Mouse (Mus musculus) heart, embryonic 12.5 days (tissue): ENCODE data around the gene Pald1. TPM values are rescaled to one million over a fixed set of nuclear protein-coding genes. Genes with fewer than 3 reads are reported as not detected.
A peak's percentile ranks its signal among the peaks of the same experiment; 100 is the strongest.

ENCODE experiments used
- ATAC-seq: fragments of 200-750 bp; cut with Nextera tagmentation; 2 replicates; pipeline ENCODE4 v1.8.0; 2017; ENCODE audit warnings: moderate TSS enrichment, moderate library complexity; ENCODE audit not compliant: insufficient number of reproducible peaks, low FRiP score
- H3K27ac ChIP-seq: fragments of 300-500 bp; sonication (generic); 2 replicates; pipeline ENCODE4 v1.5.1; 2016; ENCODE audit warnings: mild to moderate bottlenecking, moderate library complexity; ENCODE audit not compliant: poor library complexity, severe bottlenecking
- H3K27me3 ChIP-seq: fragments of 300-500 bp; sonication (generic); replicated peaks from 2 replicates; pipeline ENCODE4 v1.6.1; 2016; ENCODE audit warnings: mild to moderate bottlenecking, moderate library complexity
- H3K36me3 ChIP-seq: fragments of 300-500 bp; sonication (generic); 2 replicates; pipeline ENCODE4 v1.6.1; 2016; ENCODE audit warnings: mild to moderate bottlenecking, moderate library complexity
- H3K4me1 ChIP-seq: fragments of 300-500 bp; sonication (generic); replicated peaks from 2 replicates; pipeline ENCODE4 v1.6.1; 2016; ENCODE audit warnings: mild to moderate bottlenecking
- H3K4me2 ChIP-seq: fragments of 300-500 bp; sonication (generic); 2 replicates; pipeline ENCODE4 v1.6.1; 2016; ENCODE audit warnings: mild to moderate bottlenecking, moderate library complexity
- H3K4me3 ChIP-seq: fragments of 300-500 bp; sonication (generic); 2 replicates; pipeline ENCODE4 v1.5.1; 2016; ENCODE audit warnings: mild to moderate bottlenecking
- H3K9ac ChIP-seq: fragments of 300-500 bp; sonication (generic); 2 replicates; pipeline ENCODE4 v1.6.1; 2016; ENCODE audit warnings: mild to moderate bottlenecking, moderate library complexity
- H3K9me3 ChIP-seq: fragments of 300-500 bp; sonication (generic); replicated peaks from 2 replicates; pipeline ENCODE4 v1.6.1; 2016; ENCODE audit warnings: mild to moderate bottlenecking, moderate library complexity
- WGBS: fragments of 180-500 bp; shearing (Covaris S2); methylation state at CpG from one replicate; pipeline ENCODE4 v1.1.7; 2016; 5-methylcytosine and 5-hydroxymethylcytosine counted together
- polyA plus RNA-seq: library from polyadenylated mRNA; unstranded; fragments of >200 nt; fragmentation: Nextera tagmentation; extraction: Ambion mirVana; gene quantifications from 2 replicates; pipeline ENCODE4 v1.2.1, GENCODE M21; 2016

Gene Pald1
- polyA plus RNA-seq, 1 experiment from 2014 or later: 33.9 TPM

- Histone ChIP-seq H3K36me3 (no peaks in the 10 kb centered on the region), H3K4me2 (no peak overlapping the region), H3K4me1 (peaks cover 22% of the 10 kb centered on the region), H3K9me3 (no peaks in the 10 kb centered on the region), H3K4me3 (no peak overlapping the region), H3K9ac (no peak overlapping the region), H3K27ac (0 out of 2 replicates have a peak overlapping the region, but pooled peaks have one; percentile 60), H3K27me3 (no peaks in the 10 kb centered on the region)
- no peak for ATAC-seq
- 61% methylated on average over 7 of the region's 7 CpGs for WGBS
Measured at GRCm38 (mm10) chr10:61286246-61286645, 97.1 kb downstream of the Pald1 start.

DNA sequence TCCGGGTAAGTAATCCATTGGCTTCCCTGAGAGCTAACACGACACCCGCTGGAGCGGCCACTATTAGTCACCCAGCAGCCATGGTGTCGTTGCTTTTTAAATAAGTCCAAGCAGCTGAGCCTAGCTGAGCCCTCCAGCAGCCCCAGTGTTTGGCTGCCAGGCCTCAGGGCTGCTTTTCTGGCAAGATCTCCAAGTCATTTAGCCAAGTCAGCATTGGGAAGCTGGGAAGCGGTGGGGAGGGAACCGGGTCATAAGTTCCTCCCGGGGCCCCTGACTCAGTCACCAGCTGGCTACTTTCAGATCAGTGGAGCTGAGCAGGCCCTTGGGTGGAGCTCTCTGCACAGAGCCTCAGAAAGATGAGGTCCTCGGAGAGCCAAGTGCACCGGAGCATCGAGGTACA is 98.1 kb downstream of the Pald1 start:
- WGBS: 82% methylated on average over 11 of the region's 11 CpGs
- Histone ChIP-seq H3K4me3 (no peak overlapping the region), H3K4me2 (no peak overlapping the region), H3K27me3 (no peaks in the 10 kb centered on the region), H3K36me3 (no peaks in the 10 kb centered on the region), H3K9me3 (no peaks in the 10 kb centered on the region), H3K4me1 (peaks cover 16% of the 10 kb centered on the region), H3K27ac (no peak overlapping the region), H3K9ac (no peak overlapping the region)
- ATAC-seq: no peak

- WGBS: 85% methylated on average over 4 of the region's 4 CpGs
- Histone ChIP-seq H3K27ac (no peak overlapping the region), H3K27me3 (no peaks in the 10 kb centered on the region), H3K4me2 (no peak overlapping the region), H3K4me3 (no peak overlapping the region), H3K9me3 (no peaks in the 10 kb centered on the region), H3K36me3 (no peaks in the 10 kb centered on the region), H3K4me1 (peaks cover 13% of the 10 kb centered on the region), H3K9ac (no peak overlapping the region)
- ATAC-seq: no peak
Measured at GRCm38 (mm10) chr10:61284309-61284708, 99.0 kb downstream of the Pald1 start.

GRCm38 (mm10) chr10:61281115-61281514 is 102.2 kb downstream of the Pald1 start:
- Histone ChIP-seq H3K4me3 (no peak overlapping the region), H3K9me3 (no peaks in the 10 kb centered on the region), H3K9ac (no peak overlapping the region), H3K36me3 (no peaks in the 10 kb centered on the region), H3K27me3 (no peaks in the 10 kb centered on the region), H3K27ac (no peak overlapping the region), H3K4me1 (0 out of 2 replicates have a peak, but pooled peaks cover 3% of the 10 kb centered on the region), H3K4me2 (no peak overlapping the region)
- ATAC-seq: no peak
- WGBS: 70% methylated on average over 5 of the region's 5 CpGs

GRCm38 (mm10) chr10:61277918-61278674 is 105.2 kb downstream of the Pald1 start:
- Histone ChIP-seq H3K27ac (no peak overlapping the region), H3K4me3 (no peak overlapping the region), H3K4me2 (no peak overlapping the region), H3K36me3 (no peaks in the 10 kb centered on the region), H3K4me1 (peaks cover 11% of the 10 kb centered on the region), H3K9ac (no peak overlapping the region), H3K27me3 (no peaks in the 10 kb centered on the region), H3K9me3 (no peaks in the 10 kb centered on the region)
- no peak for ATAC-seq
- 66% methylated on average over 14 of the region's 14 CpGs for WGBS

- H3K4me3 ChIP-seq: no peak overlapping the region
- H3K9ac ChIP-seq: no peak overlapping the region
- H3K4me2 ChIP-seq: no peak overlapping the region
- no peaks in the 10 kb centered on the region for H3K36me3 ChIP-seq
- H3K9me3 ChIP-seq: no peaks in the 10 kb centered on the region
- WGBS: 91% methylated on average over 6 of the region's 6 CpGs
- ATAC-seq: no peak
- H3K4me1 ChIP-seq: peaks cover 21% of the 10 kb centered on the region
- H3K27me3 ChIP-seq: no peaks in the 10 kb centered on the region
- no peak overlapping the region for H3K27ac ChIP-seq
Measured at GRCm38 (mm10) chr10:61277051-61277450, 106.3 kb downstream of the Pald1 start.

DNA sequence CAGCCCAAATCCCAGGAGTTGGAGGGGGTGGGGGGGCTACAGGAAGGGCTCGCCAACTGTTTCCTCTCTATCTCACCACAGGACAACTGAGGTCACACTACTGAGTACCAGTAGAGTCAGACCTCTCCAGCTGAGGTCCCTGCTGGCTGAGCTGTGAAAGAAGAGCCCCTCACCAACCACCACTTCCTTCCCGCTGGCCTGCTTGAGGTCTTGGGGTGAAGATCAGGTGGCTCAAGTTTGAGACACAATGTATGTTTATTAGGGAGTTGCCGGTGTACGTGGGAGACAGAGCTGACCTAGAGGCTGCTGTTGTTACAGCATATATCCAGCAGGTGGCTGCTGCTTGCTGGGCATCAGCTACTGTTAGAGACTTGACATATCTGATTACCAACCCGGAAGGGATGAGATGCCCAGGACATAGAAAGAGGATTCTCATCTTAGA is 107.6 kb downstream of the Pald1 start:
- peaks cover 25% of the 10 kb centered on the region for H3K4me1 ChIP-seq
- H3K36me3 ChIP-seq: no peaks in the 10 kb centered on the region
- H3K4me2 ChIP-seq: peak overlapping the region; percentile 46
- ATAC-seq: peak; percentile 29; the same call in 1 of the 2 replicates
- WGBS: 5% methylated on average over 5 of the region's 5 CpGs
- H3K9me3 ChIP-seq: no peaks in the 10 kb centered on the region
- no peak overlapping the region for H3K4me3 ChIP-seq
- H3K9ac ChIP-seq: no peak overlapping the region
- H3K27ac ChIP-seq: no peak overlapping the region
- H3K27me3 ChIP-seq: 0 out of 2 replicates have a peak, but pooled peaks cover 2% of the 10 kb centered on the region

DNA sequence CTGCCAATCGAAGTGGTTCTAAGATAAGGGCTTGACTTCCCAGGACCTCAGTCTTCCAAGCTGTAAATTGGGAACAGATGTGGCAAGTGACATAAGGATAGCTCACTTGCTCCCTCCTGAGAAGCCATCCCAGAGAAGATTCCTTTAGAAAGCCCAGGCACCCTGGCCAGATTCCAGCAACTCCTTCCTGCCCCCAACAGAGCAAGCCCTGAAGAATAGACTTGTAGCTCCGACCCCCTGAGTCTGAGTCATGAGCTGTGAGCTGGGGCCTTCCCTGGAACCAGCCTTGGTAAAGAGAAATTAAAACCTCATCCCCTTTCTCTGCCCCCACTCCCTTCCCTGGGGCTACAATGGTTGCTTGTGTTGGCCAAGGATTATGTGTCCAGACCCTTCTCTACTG is 108.8 kb downstream of the Pald1 start:
- H3K27ac ChIP-seq: no peak overlapping the region
- no peak overlapping the region for H3K4me2 ChIP-seq
- ATAC-seq: no peak
- H3K27me3 ChIP-seq: peaks cover 7% of the 10 kb centered on the region; the same call in 1 of the 2 replicates
- no peak overlapping the region for H3K9ac ChIP-seq
- no peaks in the 10 kb centered on the region for H3K36me3 ChIP-seq
- H3K4me1 ChIP-seq: peaks cover 25% of the 10 kb centered on the region
- no peaks in the 10 kb centered on the region for H3K9me3 ChIP-seq
- WGBS: 42% methylated on average over 2 of the region's 2 CpGs
- H3K4me3 ChIP-seq: no peak overlapping the region

DNA sequence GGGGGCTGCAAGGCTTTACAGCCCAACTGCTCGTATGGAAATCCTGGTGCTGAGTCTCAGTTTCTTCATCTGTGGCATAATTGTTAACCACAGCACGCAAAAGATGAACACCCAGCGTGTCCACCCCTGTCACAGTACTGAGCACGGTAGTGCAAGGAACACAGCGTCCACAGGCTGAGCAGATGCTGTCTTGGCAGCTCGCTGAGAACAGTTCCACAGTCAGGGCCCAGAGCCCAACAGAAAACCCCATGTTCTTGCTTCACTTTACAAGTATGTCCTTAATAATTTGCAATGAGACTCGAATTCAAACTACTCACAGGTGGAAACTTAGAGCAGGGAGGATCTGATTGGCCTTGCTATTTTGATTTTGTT is 109.5 kb downstream of the Pald1 start:
- Histone ChIP-seq H3K4me1 (peaks cover 25% of the 10 kb centered on the region), H3K4me2 (peak overlapping the region; percentile 94), H3K27me3 (peaks cover 7% of the 10 kb centered on the region; the same call in 1 of the 2 replicates), H3K36me3 (no peaks in the 10 kb centered on the region), H3K9me3 (no peaks in the 10 kb centered on the region), H3K4me3 (peak overlapping the region; percentile 62), H3K9ac (peak overlapping the region; percentile 75), H3K27ac (no peak overlapping the region)
- ATAC-seq: no peak
- 59% methylated on average over 7 of the region's 7 CpGs for WGBS

GRCm38 (mm10) chr10:61273081-61273843 is 110.1 kb downstream of the Pald1 start, which contains the start of gene Adamts14:
Adamts14 (minus strand) TSS chr10:61273438.
- WGBS: 2% methylated on average over 66 of the region's 75 CpGs
- ATAC-seq: 0 out of 2 replicates have a peak, but pooled peaks have one; percentile 27

GRCm38 (mm10) chr10:61272631-61273030 is 110.7 kb downstream of the Pald1 start:
- Histone ChIP-seq H3K4me3 (peak overlapping the region; percentile 62), H3K36me3 (no peaks in the 10 kb centered on the region), H3K9me3 (no peaks in the 10 kb centered on the region), H3K27ac (no peak overlapping the region), H3K9ac (peak overlapping the region; percentile 75), H3K27me3 (peaks cover 8% of the 10 kb centered on the region; the same call in 1 of the 2 replicates), H3K4me1 (peaks cover 25% of the 10 kb centered on the region), H3K4me2 (peak overlapping the region; percentile 94)
- 36% methylated on average over 5 of the region's 5 CpGs for WGBS
- no peak for ATAC-seq

More at GRCm38 (mm10) chr10:61273081-61273843, 110.1 kb downstream of the Pald1 start, which contains the start of gene Adamts14:
- Histone ChIP-seq H3K27me3 (peaks cover 7% of the 10 kb centered on the region; the same call in 1 of the 2 replicates), H3K4me2 (peak within 1 kb of the TSS; percentile 94), H3K9ac (peak within 1 kb of the TSS; percentile 75), H3K4me3 (peak within 1 kb of the TSS; percentile 62), H3K36me3 (no peaks in the 10 kb centered on the region), H3K4me1 (peaks cover 25% of the 10 kb centered on the region), H3K9me3 (no peaks in the 10 kb centered on the region), H3K27ac (no peak within 1 kb of the TSS)
